Mouse (Mus musculus): Measurements from ENCODE around the gene Snapc4. TPM values are rescaled to one million over a fixed set of nuclear protein-coding genes. Genes with fewer than 3 reads are reported as not detected.

Snapc4 gene
- total RNA-seq (2021): 10 to 100 TPM; 54.0 to 71.0 TPM

- intact Hi-C loops (cut with DNase I): no loop called here
- DNase-seq (ENCODE audit: low spot score in 2 of 2): peak; percentile 81 to 84
Observed at GRCm38 (mm10) chr2:26380131-26380771, at the start of gene Snapc4. Gene Snapc4, minus strand, starts transcription at chr2:26380653.

DNA sequence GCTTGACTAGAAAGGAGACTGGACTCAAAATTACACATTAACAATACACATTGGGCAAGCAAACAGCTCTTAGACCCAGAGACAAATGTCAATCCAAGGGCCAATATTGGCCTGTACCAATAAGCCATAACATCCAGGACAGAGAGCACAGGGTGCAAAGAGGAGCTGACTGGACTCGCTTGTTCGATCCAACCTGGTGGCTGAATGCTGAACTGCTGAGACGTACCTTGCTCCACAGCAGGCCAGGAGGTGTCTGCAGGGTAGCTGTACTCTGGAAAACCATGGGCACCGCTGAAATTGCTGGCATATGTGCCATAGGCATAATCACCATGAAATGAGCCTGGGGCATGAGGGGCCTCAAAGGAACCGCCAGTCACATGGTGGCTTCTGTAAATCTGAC, 49.4 kb upstream of the Snapc4 start:
- no peak for DNase-seq (ENCODE audit: low spot score in 2 of 2)
- intact Hi-C loops (cut with DNase I): no loop called here

- intact Hi-C loops (cut with DNase I): no loop called here
- DNase-seq (ENCODE audit: low spot score in 2 of 2): no peak
Observed at GRCm38 (mm10) chr2:26424541-26424940, 44.1 kb upstream of the Snapc4 start.

- no peak for DNase-seq (ENCODE audit: low spot score in 2 of 2)
- intact Hi-C loops (cut with DNase I): no loop called here
Observed at GRCm38 (mm10) chr2:26423086-26423485, 42.6 kb upstream of the Snapc4 start.

DNA sequence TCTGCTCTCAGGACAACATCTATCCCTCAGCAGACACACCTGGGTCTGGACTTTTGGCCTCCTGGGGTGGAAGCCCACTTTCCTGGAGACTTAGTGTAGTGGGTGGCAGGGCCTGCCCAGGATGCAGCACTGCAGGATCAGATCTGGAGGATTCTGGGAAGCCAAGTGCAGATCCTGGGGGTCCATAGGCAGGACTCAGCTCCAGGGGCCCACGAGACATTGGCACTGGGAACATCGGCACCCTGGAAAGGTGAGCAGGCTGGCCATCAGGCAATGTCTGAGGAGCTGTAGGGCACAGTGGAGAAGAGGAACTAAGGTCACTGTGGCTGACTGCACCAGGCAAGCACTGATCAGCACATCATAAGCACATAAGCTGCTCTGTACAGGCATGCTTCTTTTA, 41.5 kb upstream of the Snapc4 start:
- no peak for DNase-seq (ENCODE audit: low spot score in 2 of 2)
- intact Hi-C loops (cut with DNase I): no loop called here

GRCm38 (mm10) chr2:26418120-26418519, 37.7 kb upstream of the Snapc4 start:
- intact Hi-C loops (cut with DNase I): no loop called here
- no peak for DNase-seq (ENCODE audit: low spot score in 2 of 2)

DNA sequence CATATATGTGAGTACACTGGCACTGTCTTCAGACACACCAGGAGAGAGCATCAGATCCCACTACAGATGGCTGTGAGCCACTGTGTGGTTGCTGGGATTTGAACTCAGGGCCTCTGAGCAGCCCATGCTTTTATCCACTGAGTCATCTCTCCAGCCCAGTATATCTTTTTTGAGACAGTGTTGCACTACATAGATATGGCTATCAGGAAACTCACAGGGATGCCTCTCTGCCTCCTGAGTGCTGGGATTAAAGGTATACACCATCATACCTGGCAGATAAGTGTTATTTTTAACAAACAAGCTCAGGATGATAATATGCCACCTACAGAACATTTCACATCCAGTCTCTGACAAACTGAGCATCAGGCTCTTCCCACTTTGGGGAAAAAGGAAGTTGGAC, 36.6 kb upstream of the Snapc4 start:
- intact Hi-C loops (cut with DNase I): no loop called here

DNA sequence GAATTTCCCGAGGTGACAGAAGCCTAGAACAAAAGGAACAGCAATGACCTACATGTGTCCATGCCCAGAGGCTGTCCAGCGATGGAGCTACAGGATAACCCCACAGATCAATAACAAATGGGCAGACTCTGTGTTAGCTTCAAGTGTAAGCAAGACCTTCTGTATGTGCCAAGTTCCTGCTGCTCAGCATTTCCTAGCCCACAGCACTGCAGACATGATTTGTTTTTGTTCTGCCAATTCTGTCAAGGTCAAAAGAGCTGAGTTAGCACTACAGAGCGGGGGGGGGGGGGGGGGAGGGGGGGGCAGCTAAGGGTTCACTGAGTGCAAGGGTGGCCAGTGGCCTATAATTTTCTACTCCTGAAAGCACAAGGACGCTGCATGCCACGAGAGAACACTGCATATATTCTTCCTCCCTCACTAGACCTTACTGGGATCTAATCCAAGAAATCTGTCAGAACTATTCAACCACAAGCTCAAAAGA, 30.5 kb upstream of the Snapc4 start:
- peak in 1 of 2 experiments; percentile 29 for DNase-seq (ENCODE audit: low spot score in 2 of 2)
- intact Hi-C loops (cut with DNase I): no loop called here

More for the DNA sequence above, 36.6 kb upstream of the Snapc4 start:
- DNase-seq (ENCODE audit: low spot score in 2 of 2): no peak

- no peak for DNase-seq (ENCODE audit: low spot score in 2 of 2)
- intact Hi-C loops (cut with DNase I): no loop called here
Observed at GRCm38 (mm10) chr2:26410091-26410490, 29.6 kb upstream of the Snapc4 start.

- no peak for DNase-seq (ENCODE audit: low spot score in 2 of 2)
- intact Hi-C loops (cut with DNase I): no loop called here
Observed at GRCm38 (mm10) chr2:26409362-26409761, 28.9 kb upstream of the Snapc4 start.

GRCm38 (mm10) chr2:26408515-26409356, 28.3 kb upstream of the Snapc4 start, which contains the start of gene Inpp5e:
Gene Inpp5e, minus strand, starts transcription at chr2:26409203.
- intact Hi-C loops (cut with DNase I): no loop called here
- peak; percentile 98 to 99 for DNase-seq (ENCODE audit: low spot score in 2 of 2)

GRCm38 (mm10) chr2:26403306-26403705, 22.9 kb upstream of the Snapc4 start:
- intact Hi-C loops (cut with DNase I): no loop called here
- DNase-seq (ENCODE audit: low spot score in 2 of 2): no peak

- no peak for DNase-seq (ENCODE audit: low spot score in 2 of 2)
Observed at GRCm38 (mm10) chr2:26402265-26402664, 21.8 kb upstream of the Snapc4 start.

DNA sequence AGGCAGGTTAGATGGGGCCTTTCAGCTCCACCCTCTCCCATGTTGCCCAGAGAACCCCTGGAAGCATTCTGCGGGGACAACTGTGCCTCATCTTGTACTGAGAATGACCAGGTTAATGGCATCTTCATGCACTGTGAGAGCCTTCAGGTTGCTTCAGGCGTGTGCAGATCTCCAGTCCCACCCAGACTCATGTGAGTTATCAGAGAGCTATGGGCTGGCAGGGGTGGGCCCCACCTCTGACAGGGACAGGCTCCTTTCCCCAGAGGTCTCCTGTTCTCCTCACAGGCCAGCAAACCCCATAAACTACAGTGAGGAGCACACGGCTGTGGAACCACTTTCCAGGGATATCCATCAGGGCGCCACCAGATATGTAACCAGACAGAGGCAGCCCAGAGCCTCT, 20.6 kb upstream of the Snapc4 start:
- DNase-seq (ENCODE audit: low spot score in 2 of 2): no peak
- intact Hi-C loops (cut with DNase I): no loop called here

More at GRCm38 (mm10) chr2:26402265-26402664, 21.8 kb upstream of the Snapc4 start:
- intact Hi-C loops (cut with DNase I): no loop called here

- intact Hi-C loops (cut with DNase I): no loop called here
- no peak for DNase-seq (ENCODE audit: low spot score in 2 of 2)
Observed at GRCm38 (mm10) chr2:26400296-26400695, 19.8 kb upstream of the Snapc4 start.

DNA sequence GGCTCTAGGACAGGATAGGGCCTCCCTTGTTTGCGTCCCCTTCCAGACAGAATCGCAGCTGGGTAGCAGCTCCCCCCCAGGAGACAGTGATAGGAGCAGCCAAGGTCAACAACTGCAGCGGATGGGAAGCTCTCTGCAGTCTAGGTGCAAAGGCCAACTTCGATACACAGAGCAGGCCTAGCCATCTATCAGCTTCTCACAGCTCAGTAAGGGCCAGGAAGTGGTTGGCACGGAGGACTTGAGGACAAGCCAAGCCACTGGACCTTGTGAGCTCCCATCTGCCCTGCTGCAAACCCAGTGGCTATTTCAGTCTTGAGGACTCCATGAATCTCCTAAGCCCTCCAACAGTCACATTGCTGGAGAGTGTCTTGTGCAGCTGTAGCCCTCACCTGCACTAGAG, 19.2 kb upstream of the Snapc4 start:
- intact Hi-C loops (cut with DNase I): no loop called here
- DNase-seq (ENCODE audit: low spot score in 2 of 2): no peak

DNA sequence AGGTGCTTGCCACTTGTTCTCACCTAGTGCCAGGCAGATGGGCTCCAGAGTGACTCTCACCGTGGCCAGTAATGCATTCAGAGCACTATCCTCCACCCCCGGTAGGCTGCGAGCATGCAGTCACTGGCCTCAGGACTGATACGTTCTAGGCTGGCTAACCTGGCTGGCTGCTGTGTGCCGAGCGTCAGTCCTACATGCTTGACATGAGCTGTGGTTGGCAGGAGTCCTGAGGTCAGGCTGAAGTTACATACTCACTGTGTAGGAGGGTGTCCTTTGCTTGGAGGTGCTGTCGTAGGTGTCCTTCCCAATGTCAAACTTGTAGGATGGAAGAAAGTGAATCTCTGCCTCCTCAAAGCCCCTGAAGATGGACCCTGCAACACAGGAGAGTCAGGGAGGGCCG, 18.5 kb upstream of the Snapc4 start:
- DNase-seq (ENCODE audit: low spot score in 2 of 2): no peak
- intact Hi-C loops (cut with DNase I): no loop called here

DNA sequence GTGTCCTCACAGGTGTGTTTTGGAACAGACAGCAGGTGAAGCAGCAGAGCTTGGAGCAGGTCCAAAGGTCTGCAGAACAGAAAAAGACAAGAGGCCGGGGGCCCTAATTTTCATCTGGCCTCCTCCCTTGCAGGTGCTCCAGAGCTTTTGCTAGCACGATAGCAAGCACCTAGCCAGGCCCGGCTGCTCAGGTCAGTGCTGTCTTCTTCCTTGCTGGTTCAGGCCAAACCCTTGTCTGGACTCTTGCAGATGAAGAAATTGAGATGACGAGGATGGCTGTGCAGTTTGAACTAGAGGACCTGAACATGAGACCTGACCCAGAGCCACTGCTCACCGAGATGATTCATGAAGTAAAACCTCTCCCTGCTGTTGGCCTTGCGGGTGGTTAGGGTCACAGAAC, 11.2 kb upstream of the Snapc4 start:
- no peak for DNase-seq (ENCODE audit: low spot score in 2 of 2)
- intact Hi-C loops (cut with DNase I): no loop called here

DNA sequence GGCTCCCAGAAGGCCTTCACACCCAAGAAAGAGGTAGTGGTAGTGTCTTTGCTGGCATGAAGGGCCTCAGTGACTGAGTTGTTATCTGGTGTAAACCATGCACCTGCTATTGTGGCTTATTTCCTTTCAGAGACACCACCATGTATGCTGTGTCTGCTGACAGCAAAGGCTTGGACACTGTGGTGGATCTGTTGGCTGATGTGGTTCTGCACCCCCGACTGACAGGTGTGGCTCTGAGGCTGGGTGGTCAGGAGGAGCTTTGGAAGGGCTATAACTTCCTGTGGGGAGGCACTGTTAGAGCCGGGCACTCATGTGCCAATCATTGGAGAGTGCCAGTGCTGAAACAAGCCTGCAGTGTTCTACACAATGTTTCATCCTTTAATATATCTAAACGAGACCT, 10.5 kb upstream of the Snapc4 start:
- intact Hi-C loops (cut with DNase I): no loop called here
- DNase-seq (ENCODE audit: low spot score in 2 of 2): no peak

GRCm38 (mm10) chr2:26389154-26389690, 8.8 kb upstream of the Snapc4 start, which contains the start of the genes Entr1 and Pmpca:
Gene Entr1, minus strand, starts transcription at chr2:26389316.
Gene Pmpca, plus strand, starts transcription at chr2:26389339.
- intact Hi-C loops (cut with DNase I): loop anchor here (5.0 kb wide), 1 partner anchor 37 kb away; the partner anchor contains the start of gene Dnlz
- peak; percentile 84 to 90 for DNase-seq (ENCODE audit: low spot score in 2 of 2)
